Mouse (Mus musculus) hindbrain, embryonic 12.5 days (tissue): Measurements from ENCODE around the gene Phlpp1. TPM values are rescaled to one million over a fixed set of nuclear protein-coding genes. Genes with fewer than 3 reads are reported as not detected.

Experiments used
- ATAC-seq: fragments of 200-750 bp; cut with Nextera tagmentation; 2 replicates; pipeline ENCODE4 v1.8.0; 2017; ENCODE audit warnings: moderate TSS enrichment; ENCODE audit not compliant: low FRiP score
- H3K27ac ChIP-seq: fragments of 300-500 bp; sonication (generic); 2 replicates; pipeline ENCODE4 v1.5.1; 2016; ENCODE audit warnings: mild to moderate bottlenecking
- H3K27me3 ChIP-seq: fragments of 300-500 bp; sonication (generic); 2 replicates; pipeline ENCODE4 v1.6.1; 2016; ENCODE audit warnings: mild to moderate bottlenecking
- H3K36me3 ChIP-seq: fragments of 300-500 bp; sonication (generic); 2 replicates; pipeline ENCODE4 v1.6.1; 2016; ENCODE audit warnings: mild to moderate bottlenecking
- H3K4me1 ChIP-seq: fragments of 300-500 bp; sonication (generic); 2 replicates; pipeline ENCODE4 v1.6.1; 2016
- H3K4me2 ChIP-seq: fragments of 300-500 bp; sonication (generic); replicated peaks from 2 replicates; pipeline ENCODE4 v1.6.1; 2016; ENCODE audit warnings: mild to moderate bottlenecking
- H3K4me3 ChIP-seq: fragments of 300-500 bp; sonication (generic); 2 replicates; pipeline ENCODE4 v1.5.1; 2016; ENCODE audit warnings: mild to moderate bottlenecking
- H3K9ac ChIP-seq: fragments of 300-500 bp; sonication (generic); 2 replicates; pipeline ENCODE4 v1.6.1; 2016; ENCODE audit warnings: mild to moderate bottlenecking, moderate library complexity
- H3K9me3 ChIP-seq: fragments of 300-500 bp; sonication (generic); replicated peaks from 2 replicates; pipeline ENCODE4 v1.6.1; 2016; ENCODE audit warnings: mild to moderate bottlenecking
- WGBS: fragments of 180-500 bp; shearing (Covaris S2); methylation state at CpG from one replicate; pipeline ENCODE4 v1.1.7; 2016; 5-methylcytosine and 5-hydroxymethylcytosine counted together
- polyA plus RNA-seq: library from polyadenylated mRNA; unstranded; fragments of >200 nt; fragmentation: Nextera tagmentation; extraction: Ambion mirVana; gene quantifications from 2 replicates; pipeline ENCODE4 v1.2.1, GENCODE M21; 2016

The Phlpp1 gene
- polyA plus RNA-seq, 1 experiment from 2014 or later: 9.4 TPM

DNA sequence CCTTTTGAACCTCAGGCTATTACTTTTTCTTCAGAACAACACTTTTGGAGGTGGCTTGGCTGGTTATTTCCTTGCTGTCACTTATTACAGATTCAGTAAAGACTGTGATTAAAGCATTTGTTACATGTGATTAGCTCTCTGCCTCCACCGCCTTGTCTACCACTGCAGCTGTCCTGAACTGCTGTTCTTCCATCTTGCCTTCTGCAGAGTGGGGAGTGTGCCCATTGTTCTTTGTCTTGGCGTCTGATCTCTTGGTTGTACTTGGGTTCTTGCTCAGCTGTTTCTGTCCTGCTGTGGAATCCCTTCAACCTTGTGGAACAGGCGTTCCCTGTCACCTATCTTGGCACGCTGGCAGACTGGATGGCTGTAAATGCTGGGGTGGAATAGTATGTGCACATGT is 30.4 kb downstream of the Phlpp1 start:
- Histone ChIP-seq H3K36me3 (no peaks in the 10 kb centered on the region), H3K27ac (no peak overlapping the region), H3K9ac (no peak overlapping the region), H3K4me1 (peaks cover 32% of the 10 kb centered on the region), H3K27me3 (no peaks in the 10 kb centered on the region), H3K4me2 (no peak overlapping the region), H3K4me3 (no peak overlapping the region), H3K9me3 (no peaks in the 10 kb centered on the region)
- WGBS: 59% methylated on average over 4 of the region's 4 CpGs
- no peak for ATAC-seq

DNA sequence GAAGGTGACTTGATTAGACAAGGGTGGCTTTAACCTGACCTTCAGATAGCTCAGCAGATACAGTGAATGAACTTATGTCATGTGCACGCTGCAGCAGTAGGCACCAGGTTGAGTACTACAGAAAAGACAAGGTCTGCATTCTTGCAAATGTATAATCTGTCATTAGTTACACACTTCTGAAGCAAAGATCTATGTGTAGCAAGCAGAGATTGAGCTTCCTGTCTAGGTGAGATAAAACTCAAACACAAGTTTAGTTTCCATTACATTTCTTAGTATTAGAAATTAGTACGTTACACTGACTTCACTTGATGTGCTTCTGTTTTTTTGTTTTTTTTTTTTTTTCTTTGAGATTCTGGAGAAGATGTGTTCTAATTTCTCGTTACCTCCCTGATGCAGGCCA is 32.4 kb downstream of the Phlpp1 start:
- no peak overlapping the region for H3K4me2 ChIP-seq
- no peaks in the 10 kb centered on the region for H3K9me3 ChIP-seq
- no peak overlapping the region for H3K4me3 ChIP-seq
- H3K27me3 ChIP-seq: no peaks in the 10 kb centered on the region
- no peaks in the 10 kb centered on the region for H3K36me3 ChIP-seq
- no peak overlapping the region for H3K9ac ChIP-seq
- ATAC-seq: no peak
- WGBS: 74% methylated on average over 3 of the region's 3 CpGs
- H3K27ac ChIP-seq: no peak overlapping the region
- H3K4me1 ChIP-seq: peaks cover 28% of the 10 kb centered on the region

DNA sequence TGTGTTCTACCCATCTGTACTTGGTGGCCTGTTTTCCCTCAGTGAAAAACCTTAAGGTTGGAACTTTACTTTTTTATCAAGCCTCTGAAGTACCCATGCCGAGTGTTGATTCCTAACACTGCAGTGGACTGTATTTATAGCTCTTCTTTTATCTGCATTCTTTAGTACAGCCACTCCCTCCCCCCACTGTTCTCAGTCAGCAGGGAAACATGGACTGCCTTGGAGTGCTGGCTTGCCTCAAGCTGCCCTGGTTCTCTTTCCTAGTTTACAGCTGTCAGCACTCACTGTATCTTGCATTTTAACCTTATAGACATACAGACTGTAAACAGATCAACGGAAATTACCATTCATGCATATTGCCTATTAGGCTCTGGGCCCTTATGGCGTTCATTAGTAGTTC is 32.8 kb downstream of the Phlpp1 start:
- Histone ChIP-seq H3K27ac (no peak overlapping the region), H3K36me3 (no peaks in the 10 kb centered on the region), H3K4me3 (no peak overlapping the region), H3K27me3 (no peaks in the 10 kb centered on the region), H3K4me2 (no peak overlapping the region), H3K9me3 (no peaks in the 10 kb centered on the region), H3K9ac (no peak overlapping the region), H3K4me1 (peaks cover 25% of the 10 kb centered on the region)
- ATAC-seq: no peak
- WGBS: 45% methylated on average over 3 of the region's 3 CpGs

DNA sequence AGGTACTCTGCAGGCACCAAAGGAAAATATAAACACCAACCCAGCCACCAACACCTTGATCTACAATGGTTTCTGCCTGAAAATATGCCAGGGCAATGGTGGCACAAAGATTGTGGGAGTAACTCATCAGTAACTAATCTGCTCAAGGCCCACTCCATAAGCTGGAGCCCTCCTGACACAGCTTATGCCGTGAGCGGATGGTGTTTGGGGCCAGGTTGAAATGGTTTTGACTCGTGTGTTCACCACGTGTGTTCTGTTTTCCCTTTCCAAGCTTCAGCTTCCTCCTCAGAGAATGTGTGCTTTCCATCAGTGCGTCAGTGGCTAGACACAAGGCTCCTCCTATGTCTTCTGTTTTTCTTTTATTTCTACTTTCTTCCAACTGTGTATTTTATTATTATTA is 37.0 kb downstream of the Phlpp1 start:
- Histone ChIP-seq H3K27me3 (no peaks in the 10 kb centered on the region), H3K9me3 (no peaks in the 10 kb centered on the region), H3K4me1 (peaks cover 8% of the 10 kb centered on the region), H3K4me3 (no peak overlapping the region), H3K36me3 (no peaks in the 10 kb centered on the region), H3K27ac (no peak overlapping the region), H3K4me2 (no peak overlapping the region), H3K9ac (no peak overlapping the region)
- 67% methylated on average over 5 of the region's 5 CpGs for WGBS
- ATAC-seq: no peak

DNA sequence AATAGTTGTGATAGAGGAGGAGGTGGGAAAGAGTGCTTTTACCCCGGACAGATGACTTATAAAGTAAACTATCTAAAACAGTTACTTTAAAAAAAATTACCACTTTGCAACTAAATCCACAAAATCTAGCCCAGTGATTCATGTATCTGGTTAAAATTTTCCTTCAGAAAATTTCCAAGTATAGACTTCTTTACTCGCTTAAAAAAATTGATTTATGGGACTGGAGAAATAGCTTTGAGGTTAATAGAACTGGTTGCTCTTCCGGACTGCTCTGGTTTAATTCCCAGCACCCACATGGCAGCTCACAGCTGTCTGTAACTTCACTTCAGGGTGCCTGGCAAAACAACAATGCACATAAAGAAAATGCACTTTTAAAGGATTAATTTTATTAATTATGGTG is 38.9 kb downstream of the Phlpp1 start:
- Histone ChIP-seq H3K27ac (no peak overlapping the region), H3K9ac (no peak overlapping the region), H3K4me2 (no peak overlapping the region), H3K9me3 (no peaks in the 10 kb centered on the region), H3K36me3 (no peaks in the 10 kb centered on the region), H3K4me1 (no peaks in the 10 kb centered on the region), H3K4me3 (no peak overlapping the region), H3K27me3 (no peaks in the 10 kb centered on the region)
- WGBS: 93% methylated on average over 3 of the region's 3 CpGs
- no peak for ATAC-seq

DNA sequence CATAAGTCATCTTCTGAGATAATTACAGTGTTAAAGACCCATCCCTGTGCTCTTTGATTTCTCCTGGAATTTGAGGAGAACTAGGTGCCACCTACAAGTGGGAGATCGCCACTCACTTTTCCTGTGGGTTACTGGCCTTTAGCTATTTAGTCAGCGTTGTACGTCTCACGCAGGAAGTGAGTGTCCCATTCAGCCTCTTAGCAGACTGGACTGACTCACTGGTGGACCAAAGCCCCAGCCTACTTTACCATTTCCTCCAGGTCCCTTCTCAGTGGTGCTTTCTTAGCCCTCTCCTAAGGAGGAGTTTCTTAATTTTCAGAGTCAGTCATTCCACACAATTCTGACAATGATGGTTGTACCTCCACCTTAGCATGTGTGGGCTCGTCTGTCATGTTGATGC is 39.6 kb downstream of the Phlpp1 start:
- 89% methylated on average over 5 of the region's 5 CpGs for WGBS
- no peak for ATAC-seq

DNA sequence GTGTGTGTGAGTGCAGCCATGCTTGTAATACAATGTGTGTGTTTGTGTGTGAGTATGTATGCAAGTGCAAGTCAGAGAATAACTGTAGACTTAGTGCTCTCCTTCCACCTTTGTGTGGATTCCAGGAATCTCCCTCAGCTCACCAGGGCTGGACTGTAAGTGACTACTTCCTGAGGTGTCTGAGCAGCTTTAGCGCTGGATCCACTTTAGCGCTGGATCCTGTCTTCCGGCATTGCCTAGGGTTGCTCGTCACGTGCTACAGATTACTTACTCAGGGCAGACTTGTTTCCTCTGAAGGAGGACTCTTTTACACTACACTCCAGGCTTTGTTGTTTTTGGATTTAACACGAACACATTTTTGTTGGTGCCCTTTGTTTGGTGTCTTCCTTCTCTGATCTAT is 48.9 kb downstream of the Phlpp1 start:
- WGBS: 81% methylated on average over 6 of the region's 6 CpGs
- ATAC-seq: no peak
- H3K4me3 ChIP-seq: no peak overlapping the region
- H3K36me3 ChIP-seq: no peaks in the 10 kb centered on the region
- H3K9me3 ChIP-seq: no peaks in the 10 kb centered on the region
- peaks cover 4% of the 10 kb centered on the region for H3K4me1 ChIP-seq
- no peak overlapping the region for H3K9ac ChIP-seq
- H3K4me2 ChIP-seq: no peak overlapping the region
- no peaks in the 10 kb centered on the region for H3K27me3 ChIP-seq
- no peak overlapping the region for H3K27ac ChIP-seq

More for the DNA sequence above, 39.6 kb downstream of the Phlpp1 start:
- Histone ChIP-seq H3K27ac (no peak overlapping the region), H3K4me2 (no peak overlapping the region), H3K9ac (no peak overlapping the region), H3K27me3 (no peaks in the 10 kb centered on the region), H3K4me3 (no peak overlapping the region), H3K4me1 (no peaks in the 10 kb centered on the region), H3K36me3 (no peaks in the 10 kb centered on the region), H3K9me3 (no peaks in the 10 kb centered on the region)

DNA sequence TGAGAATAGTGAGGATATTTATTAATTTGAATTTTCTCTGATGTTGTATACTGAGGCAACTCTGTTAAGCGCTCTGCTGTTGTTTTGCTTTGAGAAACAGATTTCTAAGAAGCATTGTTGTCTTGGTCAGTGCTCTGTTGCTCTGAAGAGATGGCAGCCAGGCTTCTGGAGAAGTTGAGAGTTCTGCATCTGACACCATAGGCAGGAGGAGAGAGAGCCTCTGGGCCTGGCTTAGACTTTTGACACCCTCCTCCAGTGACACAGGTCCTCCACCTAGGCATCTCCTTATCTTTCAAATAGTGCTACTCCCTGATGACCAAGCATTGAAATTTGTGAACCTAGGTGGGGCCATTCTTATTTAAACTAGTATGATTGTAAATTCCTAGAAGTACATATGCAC is 49.8 kb downstream of the Phlpp1 start:
- Histone ChIP-seq H3K36me3 (no peaks in the 10 kb centered on the region), H3K9ac (no peak overlapping the region), H3K27me3 (no peaks in the 10 kb centered on the region), H3K9me3 (no peaks in the 10 kb centered on the region), H3K4me2 (no peak overlapping the region), H3K4me1 (peaks cover 4% of the 10 kb centered on the region), H3K4me3 (no peak overlapping the region), H3K27ac (no peak overlapping the region)
- ATAC-seq: no peak
- WGBS: 88% methylated on average over 1 of the region's 1 CpGs

DNA sequence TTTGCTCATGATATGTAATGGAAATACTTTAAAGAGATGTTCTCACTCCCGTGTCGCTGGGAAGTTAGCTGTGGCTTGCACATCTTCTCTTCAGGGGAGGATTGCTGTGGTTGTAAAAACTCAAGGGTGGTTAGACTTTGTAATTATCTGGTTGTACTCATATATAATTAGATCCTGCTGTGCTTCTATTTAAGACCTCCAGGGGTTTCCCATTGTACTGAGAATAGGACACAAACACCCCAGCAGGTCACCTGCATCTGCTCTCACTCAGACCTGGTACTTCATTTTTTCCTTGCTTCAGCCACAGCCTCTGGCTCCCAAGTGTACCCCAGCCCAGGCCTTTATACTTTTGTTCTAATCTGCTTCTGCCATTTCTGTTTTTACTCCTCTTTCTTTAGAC is 50.4 kb downstream of the Phlpp1 start:
- no peaks in the 10 kb centered on the region for H3K36me3 ChIP-seq
- no peak overlapping the region for H3K4me3 ChIP-seq
- ATAC-seq: no peak
- peaks cover 4% of the 10 kb centered on the region for H3K4me1 ChIP-seq
- H3K9ac ChIP-seq: no peak overlapping the region
- 18% methylated on average over 2 of the region's 2 CpGs for WGBS
- H3K27ac ChIP-seq: no peak overlapping the region
- no peak overlapping the region for H3K4me2 ChIP-seq
- H3K9me3 ChIP-seq: no peaks in the 10 kb centered on the region
- H3K27me3 ChIP-seq: no peaks in the 10 kb centered on the region

DNA sequence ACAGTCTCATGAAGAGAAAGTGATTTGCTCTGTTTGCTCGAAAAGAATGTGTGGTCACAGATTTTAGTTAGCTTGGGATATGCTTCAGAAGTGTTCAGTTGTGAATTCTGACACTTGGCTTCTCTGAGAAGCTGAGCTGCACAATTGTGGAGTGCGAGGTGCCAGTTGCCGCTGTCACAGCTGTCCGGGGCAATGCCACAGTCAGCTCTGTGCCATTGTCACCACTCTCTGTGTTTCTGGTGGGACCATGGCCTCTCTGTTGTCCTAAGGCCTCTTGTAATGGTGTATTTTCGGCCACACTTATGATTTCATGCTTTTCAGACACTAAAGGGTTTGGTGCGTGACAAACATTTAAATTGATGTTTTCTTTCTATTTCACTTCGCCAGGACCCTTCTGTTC is 55.1 kb downstream of the Phlpp1 start:
- Histone ChIP-seq H3K27me3 (no peaks in the 10 kb centered on the region), H3K36me3 (no peaks in the 10 kb centered on the region), H3K9me3 (no peaks in the 10 kb centered on the region), H3K4me2 (no peak overlapping the region), H3K9ac (no peak overlapping the region), H3K4me1 (peaks cover 4% of the 10 kb centered on the region), H3K27ac (no peak overlapping the region), H3K4me3 (no peak overlapping the region)
- 66% methylated on average over 7 of the region's 7 CpGs for WGBS
- no peak for ATAC-seq

DNA sequence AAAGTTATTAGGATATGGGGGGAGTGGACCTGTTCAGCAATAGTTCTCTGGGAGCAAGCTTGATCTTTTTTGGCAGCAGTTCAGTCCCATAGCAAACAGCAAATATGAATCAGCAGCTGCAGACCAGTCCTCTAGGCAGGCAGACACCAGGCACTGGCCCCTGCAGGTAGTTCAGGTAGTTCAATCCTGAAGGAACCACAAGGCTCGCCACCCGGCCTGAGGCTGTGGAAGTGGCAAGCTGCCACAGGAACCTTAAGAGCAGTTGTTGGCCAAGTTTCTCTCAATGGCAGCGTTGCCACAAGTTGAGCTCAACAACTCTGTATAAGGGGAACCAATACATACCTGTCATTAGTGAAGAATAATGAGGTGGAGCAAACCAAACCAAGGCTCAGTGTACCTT is 58.8 kb downstream of the Phlpp1 start:
- no peak overlapping the region for H3K4me3 ChIP-seq
- H3K27me3 ChIP-seq: no peaks in the 10 kb centered on the region
- H3K27ac ChIP-seq: no peak overlapping the region
- 91% methylated on average over 3 of the region's 3 CpGs for WGBS
- no peak for ATAC-seq
- no peaks in the 10 kb centered on the region for H3K4me1 ChIP-seq
- no peaks in the 10 kb centered on the region for H3K9me3 ChIP-seq
- no peak overlapping the region for H3K4me2 ChIP-seq
- H3K36me3 ChIP-seq: no peaks in the 10 kb centered on the region
- no peak overlapping the region for H3K9ac ChIP-seq

DNA sequence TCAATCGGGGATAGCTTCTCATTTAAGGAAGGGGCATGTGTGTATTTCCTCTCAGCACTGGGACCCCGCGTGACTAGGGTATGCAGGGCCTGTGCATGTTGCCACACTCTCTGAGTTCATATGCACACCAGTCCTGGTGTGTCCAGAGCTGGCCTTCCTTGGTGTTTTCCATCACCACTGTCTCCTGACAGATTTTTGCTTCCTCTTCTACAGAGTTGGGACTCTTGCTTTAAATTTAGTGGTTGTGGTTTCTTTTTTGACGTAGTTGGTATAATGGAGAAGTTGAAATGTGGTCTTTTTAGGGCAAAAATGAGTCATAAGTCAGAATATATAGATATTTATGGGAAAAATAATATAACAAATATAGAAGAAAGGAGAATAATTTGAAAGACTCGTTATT is 59.8 kb downstream of the Phlpp1 start:
- ATAC-seq: no peak
- Histone ChIP-seq H3K4me2 (no peak overlapping the region), H3K27me3 (no peaks in the 10 kb centered on the region), H3K9ac (no peak overlapping the region), H3K36me3 (no peaks in the 10 kb centered on the region), H3K4me1 (no peaks in the 10 kb centered on the region), H3K4me3 (no peak overlapping the region), H3K27ac (no peak overlapping the region), H3K9me3 (no peaks in the 10 kb centered on the region)
- 97% methylated on average over 5 of the region's 5 CpGs for WGBS

DNA sequence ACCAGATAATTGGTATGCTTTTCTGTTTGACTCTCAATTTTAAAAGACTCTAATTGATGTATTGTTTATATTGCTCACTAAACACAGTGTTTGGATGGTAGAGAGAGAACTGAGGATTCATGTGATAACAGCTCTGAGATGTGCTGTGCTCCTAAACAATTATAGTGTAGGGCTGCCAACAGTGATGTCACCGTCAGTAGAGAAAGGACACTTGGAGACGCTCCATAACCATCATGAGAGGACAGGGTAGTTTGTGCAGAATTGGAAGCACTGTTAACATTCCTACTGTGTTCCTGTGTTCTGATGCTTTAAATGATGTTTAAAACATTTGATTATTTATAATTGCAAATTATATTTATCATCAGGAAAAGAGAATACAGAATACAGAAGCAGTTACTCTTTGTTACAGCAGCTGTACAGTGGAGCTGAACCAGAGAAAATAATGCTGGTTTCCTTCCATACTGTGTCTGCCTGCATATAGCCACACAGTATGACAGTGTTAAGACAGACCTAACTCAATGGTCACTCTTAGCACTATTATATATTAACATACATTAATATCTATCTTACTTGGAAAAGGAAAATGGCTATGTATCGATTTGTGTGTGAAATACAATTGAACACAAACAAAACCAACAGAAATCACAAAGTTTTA is 60.4 kb downstream of the Phlpp1 start:
- Histone ChIP-seq H3K9ac (no peak overlapping the region), H3K4me1 (no peaks in the 10 kb centered on the region), H3K27ac (no peak overlapping the region), H3K4me2 (no peak overlapping the region), H3K27me3 (no peaks in the 10 kb centered on the region), H3K9me3 (no peaks in the 10 kb centered on the region), H3K4me3 (no peak overlapping the region), H3K36me3 (no peaks in the 10 kb centered on the region)
- 84% methylated on average over 3 of the region's 3 CpGs for WGBS
- no peak for ATAC-seq
